Mouse (Mus musculus): ENCODE measurements around the gene Eif4b.

GRCm38 (mm10) chr15:102105764-102106730, 32.5 kb downstream of the Eif4b start:
- TF ChIP-seq CTCF (IDR thresholded peaks at IDR 0.05; ENCODE audit: borderline replicate concordance, insufficient read depth, low read depth, low read length) (no peak), POLR2A (IDR thresholded peaks at IDR 0.05; ENCODE audit: borderline replicate concordance, insufficient read depth, low read length) (no peak)

All from cerebellum, adult 2 months (tissue).